Mouse (Mus musculus): ENCODE results near the gene Pycard. TPM values are rescaled to one million over a fixed set of nuclear protein-coding genes. Genes with fewer than 3 reads are reported as not detected.
A peak's percentile ranks its signal among the peaks of the same experiment; 100 is the strongest.
"Not testable (repeated sequence)": the region's sequence is repeated elsewhere in the genome, so short reads cannot be mapped to it uniquely, and the experiment has no call there.

Pycard gene
- total and polyA plus RNA-seq, 3 experiments = 1.3 to 3.5 (median 2.0) TPM

DNA sequence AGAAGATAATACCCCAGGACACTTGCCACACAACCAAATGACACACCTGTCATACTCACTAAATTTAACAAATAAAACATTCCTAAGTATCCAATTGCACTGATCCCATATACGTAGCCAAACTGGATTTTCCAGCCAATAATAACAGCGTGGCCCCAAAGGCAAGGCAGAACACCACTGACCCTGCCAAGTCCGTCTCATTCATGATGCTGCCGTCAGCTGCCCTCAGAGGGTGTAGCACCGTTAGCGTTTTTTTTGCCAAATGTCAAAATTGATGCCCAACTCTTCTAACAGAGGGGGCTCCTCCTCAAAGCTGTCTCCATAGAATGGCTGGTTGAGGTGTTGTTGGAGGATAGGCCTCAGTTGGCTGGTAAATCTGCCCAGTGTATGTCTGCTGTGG, 23.0 kb upstream of the Pycard start:
- Histone ChIP-seq H3K9me3 (replicated peaks) (no peaks in the 10 kb centered on the region), H3K36me3 (replicated peaks) (no peaks in the 10 kb centered on the region), H3K4me3 (ENCODE audit: low read depth, low read length) (no peak overlapping the region), H3K27me3 (ENCODE audit: insufficient read depth, low read length) (peaks cover 17% of the 10 kb centered on the region), H3K4me1 (ENCODE audit: insufficient read depth, low read depth, low read length) (no peaks in the 10 kb centered on the region)
- no peak for DNase-seq (ENCODE audit: low spot score)
- no peak for ATAC-seq (ENCODE audit: extremely low read depth, insufficient number of reproducible peaks, low FRiP score, poor library complexity, severe bottlenecking)
- TF ChIP-seq GATA2 (IDR thresholded peaks at IDR 0.05; ENCODE audit: borderline replicate concordance, low read depth, low read length) = no peak
- TF ChIP-seq POLR2AphosphoS5 (IDR thresholded peaks at IDR 0.05; ENCODE audit: insufficient replicate concordance, low read depth, low read length) = no peak
- TF ChIP-seq GATA1 (IDR thresholded peaks at IDR 0.05; ENCODE audit: borderline replicate concordance, low read length) = no peak
- TF ChIP-seq CTCF (IDR thresholded peaks at IDR 0.05; ENCODE audit: low read depth, low read length) = no peak
- TF ChIP-seq TAL1 (conservative IDR thresholded peaks at IDR 0.05; ENCODE audit: low read depth, low read length) = no peak

GRCm38 (mm10) chr7:128016134-128016533, 22.5 kb upstream of the Pycard start:
- H3K4me3 ChIP-seq (ENCODE audit: low read depth, low read length); H3K4me1 ChIP-seq (ENCODE audit: insufficient read depth, low read depth, low read length); H3K36me3 ChIP-seq (replicated peaks); ATAC-seq (ENCODE audit: extremely low read depth, insufficient number of reproducible peaks, low FRiP score, poor library complexity, severe bottlenecking); DNase-seq (ENCODE audit: low spot score); H3K9me3 ChIP-seq (replicated peaks): not testable (repeated sequence)
- peaks cover 17% of the 10 kb centered on the region for H3K27me3 ChIP-seq (ENCODE audit: insufficient read depth, low read length)

GRCm38 (mm10) chr7:128013116-128013515, 19.4 kb upstream of the Pycard start:
- no peak for DNase-seq (ENCODE audit: low spot score)
- Histone ChIP-seq H3K4me1 (ENCODE audit: insufficient read depth, low read depth, low read length) (no peaks in the 10 kb centered on the region), H3K36me3 (replicated peaks) (no peaks in the 10 kb centered on the region), H3K4me3 (ENCODE audit: low read depth, low read length) (no peak overlapping the region), H3K9me3 (replicated peaks) (no peaks in the 10 kb centered on the region), H3K27me3 (ENCODE audit: insufficient read depth, low read length) (peaks cover 32% of the 10 kb centered on the region)
- TF ChIP-seq GATA2 (IDR thresholded peaks at IDR 0.05; ENCODE audit: borderline replicate concordance, low read depth, low read length) (no peak), POLR2AphosphoS5 (IDR thresholded peaks at IDR 0.05; ENCODE audit: insufficient replicate concordance, low read depth, low read length) (no peak), CTCF (IDR thresholded peaks at IDR 0.05; ENCODE audit: low read depth, low read length) (no peak), TAL1 (conservative IDR thresholded peaks at IDR 0.05; ENCODE audit: low read depth, low read length) (no peak)
- ATAC-seq (ENCODE audit: extremely low read depth, insufficient number of reproducible peaks, low FRiP score, poor library complexity, severe bottlenecking) = no peak

- no peaks in the 10 kb centered on the region for H3K9me3 ChIP-seq (replicated peaks)
- no peaks in the 10 kb centered on the region for H3K4me1 ChIP-seq (ENCODE audit: insufficient read depth, low read depth, low read length)
- no peak for TF ChIP-seq GATA2 (IDR thresholded peaks at IDR 0.05; ENCODE audit: borderline replicate concordance, low read depth, low read length)
- TF ChIP-seq CTCF (IDR thresholded peaks at IDR 0.05; ENCODE audit: low read depth, low read length) = no peak
- no peak for TF ChIP-seq GATA1 (IDR thresholded peaks at IDR 0.05; ENCODE audit: borderline replicate concordance, low read length)
- no peak for TF ChIP-seq TAL1 (conservative IDR thresholded peaks at IDR 0.05; ENCODE audit: low read depth, low read length)
- TF ChIP-seq POLR2AphosphoS5 (IDR thresholded peaks at IDR 0.05; ENCODE audit: insufficient replicate concordance, low read depth, low read length) = no peak
- DNase-seq (ENCODE audit: low spot score) = no peak
- H3K27me3 ChIP-seq (ENCODE audit: insufficient read depth, low read length) = peaks cover 37% of the 10 kb centered on the region
- no peak overlapping the region for H3K4me3 ChIP-seq (ENCODE audit: low read depth, low read length)
- H3K36me3 ChIP-seq (replicated peaks) = no peaks in the 10 kb centered on the region
- no peak for ATAC-seq (ENCODE audit: extremely low read depth, insufficient number of reproducible peaks, low FRiP score, poor library complexity, severe bottlenecking)
Observed at GRCm38 (mm10) chr7:128012136-128012780, 18.6 kb upstream of the Pycard start.

DNA sequence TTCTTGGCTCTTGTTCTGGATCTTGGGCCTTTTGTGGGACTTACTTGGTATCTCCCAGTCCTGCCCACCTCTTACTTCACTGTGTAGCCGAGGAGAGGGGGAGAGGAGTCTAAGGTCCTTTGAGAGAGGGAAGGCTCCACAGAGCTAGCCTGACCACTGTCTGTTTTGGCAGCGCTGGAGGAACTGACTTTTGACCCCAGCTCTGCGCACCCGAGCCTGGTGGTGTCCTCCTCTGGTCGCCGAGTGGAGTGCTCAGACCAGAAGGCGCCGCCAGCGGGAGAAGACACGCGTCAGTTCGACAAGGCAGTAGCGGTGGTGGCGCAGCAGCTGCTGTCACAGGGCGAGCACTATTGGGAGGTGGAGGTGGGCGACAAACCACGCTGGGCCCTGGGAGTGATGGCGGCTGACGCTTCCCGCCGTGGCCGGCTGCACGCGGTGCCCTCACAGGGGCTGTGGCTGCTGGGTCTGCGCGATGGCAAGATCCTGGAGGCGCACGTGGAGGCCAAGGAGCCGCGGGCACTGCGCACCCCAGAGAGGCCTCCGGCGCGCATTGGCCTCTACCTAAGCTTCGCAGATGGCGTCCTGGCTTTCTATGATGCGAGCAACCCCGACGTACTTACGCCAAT, 16.2 kb upstream of the Pycard start:
- DNase-seq (ENCODE audit: low spot score) (no peak), ATAC-seq (ENCODE audit: extremely low read depth, insufficient number of reproducible peaks, low FRiP score, poor library complexity, severe bottlenecking) (no peak)
- Histone ChIP-seq H3K4me1 (ENCODE audit: insufficient read depth, low read depth, low read length) (no peaks in the 10 kb centered on the region), H3K9me3 (replicated peaks) (no peaks in the 10 kb centered on the region), H3K36me3 (replicated peaks) (no peaks in the 10 kb centered on the region), H3K4me3 (ENCODE audit: low read depth, low read length) (peak overlapping the region; percentile 2; the same call in 1 of the 2 replicates), H3K27me3 (ENCODE audit: insufficient read depth, low read length) (peaks cover 39% of the 10 kb centered on the region)
- no peak for TF ChIP-seq GATA1 (IDR thresholded peaks at IDR 0.05; ENCODE audit: borderline replicate concordance, low read length)
- TF ChIP-seq POLR2AphosphoS5 (IDR thresholded peaks at IDR 0.05; ENCODE audit: insufficient replicate concordance, low read depth, low read length) = no peak
- no peak for TF ChIP-seq CTCF (IDR thresholded peaks at IDR 0.05; ENCODE audit: low read depth, low read length)
- TF ChIP-seq TAL1 (conservative IDR thresholded peaks at IDR 0.05; ENCODE audit: low read depth, low read length) = no peak
- TF ChIP-seq GATA2 (IDR thresholded peaks at IDR 0.05; ENCODE audit: borderline replicate concordance, low read depth, low read length) = no peak

DNA sequence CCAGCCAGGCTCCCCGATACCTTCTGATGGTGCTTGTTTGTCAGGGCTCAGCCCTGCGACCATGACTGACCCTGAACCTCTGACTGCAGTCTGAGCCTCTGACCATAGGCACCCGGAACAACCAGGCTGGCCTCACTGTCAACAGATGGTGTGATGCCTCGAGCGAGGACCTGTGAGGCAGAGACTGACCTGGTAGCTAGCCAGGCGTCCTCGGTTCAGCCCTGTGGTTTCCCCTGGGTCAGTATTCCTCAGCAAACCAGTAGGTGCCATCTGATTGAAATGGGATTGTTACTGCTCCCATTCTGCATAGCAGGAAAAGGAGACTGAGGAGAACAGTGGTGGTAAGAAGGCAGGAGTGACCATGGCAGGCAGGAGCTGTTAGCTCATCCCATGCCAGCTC, 12.5 kb upstream of the Pycard start:
- peaks cover 40% of the 10 kb centered on the region for H3K27me3 ChIP-seq (ENCODE audit: insufficient read depth, low read length)

More for the DNA sequence above, 12.5 kb upstream of the Pycard start:
- Histone ChIP-seq H3K9me3 (replicated peaks) (no peaks in the 10 kb centered on the region), H3K4me3 (ENCODE audit: low read depth, low read length) (no peak overlapping the region), H3K36me3 (replicated peaks) (no peaks in the 10 kb centered on the region), H3K4me1 (ENCODE audit: insufficient read depth, low read depth, low read length) (no peaks in the 10 kb centered on the region; the same call in 1 of the 2 replicates)
- TF ChIP-seq GATA2 (IDR thresholded peaks at IDR 0.05; ENCODE audit: borderline replicate concordance, low read depth, low read length) (no peak), GATA1 (IDR thresholded peaks at IDR 0.05; ENCODE audit: borderline replicate concordance, low read length) (no peak), TAL1 (conservative IDR thresholded peaks at IDR 0.05; ENCODE audit: low read depth, low read length) (no peak), CTCF (IDR thresholded peaks at IDR 0.05; ENCODE audit: low read depth, low read length) (no peak), POLR2AphosphoS5 (IDR thresholded peaks at IDR 0.05; ENCODE audit: insufficient replicate concordance, low read depth, low read length) (no peak)
- no peak for DNase-seq (ENCODE audit: low spot score)
- no peak for ATAC-seq (ENCODE audit: extremely low read depth, insufficient number of reproducible peaks, low FRiP score, poor library complexity, severe bottlenecking)
